Mouse (Mus musculus): Measurements from ENCODE around the gene Ezr.

GRCm38 (mm10) chr17:6740331-6741170, 42.0 kb downstream of the Ezr start:
- TF ChIP-seq CTCF (IDR thresholded peaks at IDR 0.05; ENCODE audit: insufficient read depth, low read depth, low read length) = no peak
- TF ChIP-seq POLR2A (IDR thresholded peaks at IDR 0.05; ENCODE audit: insufficient read depth, low read depth, low read length) = no peak

Data from olfactory bulb, adult 2 months (tissue).